ENCODE assay signal across 19 mouse cellular contexts in the genomic region with DNA sequence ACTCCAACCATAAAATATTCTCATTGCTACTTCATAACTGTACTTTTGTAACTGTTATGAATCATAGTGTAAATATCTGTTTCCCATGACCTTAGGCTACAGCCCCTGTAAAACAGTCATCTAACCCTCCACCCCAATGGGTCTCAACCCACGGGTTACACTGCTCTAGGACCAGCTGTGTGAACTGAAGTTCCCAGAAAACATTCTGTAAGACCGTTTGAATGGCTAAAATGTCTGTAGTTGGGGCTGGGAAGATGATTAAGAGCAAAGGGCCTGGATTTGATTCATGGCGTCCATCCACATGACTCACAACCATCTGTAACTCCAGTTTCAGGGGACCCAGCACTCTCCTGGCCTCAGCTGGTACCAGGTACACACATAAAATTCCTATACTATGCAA. TPM values are rescaled to one million over a fixed set of nuclear protein-coding genes. Genes with fewer than 3 reads are reported as not detected.
"Had no signal": no experiment of that assay in that cellular context is flagged by ENCODE, and none has a peak within 500 bp of the region (broad histone marks: within the 10 kb centered on the region; RNA-seq: fewer than 3 reads in every experiment).

No protein-coding gene starts in this region.

- H3K9ac ChIP-seq: limb, embryonic 12.5 days; liver, embryonic 15.5 days; midbrain, embryonic 13.5 days had no signal

- H3K9me3 ChIP-seq: limb, embryonic 12.5 days; liver, embryonic 15.5 days; midbrain, embryonic 13.5 days had no signal

- H3K4me1 ChIP-seq: midbrain, embryonic 13.5 days had no signal

- H3K27me3 ChIP-seq: limb, embryonic 12.5 days; liver, embryonic 15.5 days; midbrain, embryonic 13.5 days had no signal

- H3K4me2 ChIP-seq: limb, embryonic 12.5 days; liver, embryonic 15.5 days; midbrain, embryonic 13.5 days had no signal

- H3K27ac ChIP-seq: limb, embryonic 12.5 days; liver, embryonic 15.5 days; midbrain, embryonic 13.5 days had no signal

- DNase-seq: kidney, adult 18-20 months; kidney, postnatal 25 days; lung, adult 2 months; lung, postnatal 36 days; right cerebral cortex, adult 18-20 months; right cerebral cortex, postnatal 25 days; thymus, adult 2 months; thymus, postnatal 25 days had no signal

- ATAC-seq: lung, postnatal 0 days; midbrain, embryonic 13.5 days had no signal

- H3K4me3 ChIP-seq: limb, embryonic 12.5 days; liver, embryonic 15.5 days; midbrain, embryonic 13.5 days had no signal

RNA-seq across cellular contexts. Expression of a gene that starts 2.1 kb away (rescaled TPM):
- total RNA-seq: layer of hippocampus, postnatal 25 days; liver, adult 2 months; megakaryocyte progenitor cell, adult 5-6 weeks; midbrain, postnatal 0 days had no signal
- polyA plus RNA-seq: kidney, embryonic 14.5 days; limb, embryonic 12.5 days; liver, adult 2 months; liver, embryonic 15.5 days; lung, adult 2 months; lung, postnatal 0 days; midbrain, embryonic 13.5 days; midbrain, postnatal 0 days; neural tube, embryonic 14.5 days; stomach, embryonic 16.5 days had no signal
